Mouse (Mus musculus) MEL (cell line): ENCODE results near the gene A930009A15Rik. TPM values are rescaled to one million over a fixed set of nuclear protein-coding genes. Genes with fewer than 3 reads are reported as not detected.

Experiments
- DNase-seq: peaks from one replicate; pipeline ENCODE4 v3.0.0; 2011; ENCODE audit warnings: low read depth, low spot score
- H3K27ac ChIP-seq: 2 replicates; pipeline ENCODE4 v1.5.1; 2012; ENCODE audit warnings: low read depth, mild to moderate bottlenecking, control low read depth, low read length, moderate library complexity; ENCODE audit not compliant: control insufficient read depth
- H3K27me3 ChIP-seq, 2 experiments: fragments of 150-350 bp in 1 of 2; sonication (generic) in 1 of 2; 2 replicates each; pipeline ENCODE4 v1.6.1; 2012; ENCODE audit warnings: low read length in 2 of 2, mild to moderate bottlenecking in 2 of 2, improper control_type of control experiment in 1 of 2, moderate library complexity in 1 of 2; ENCODE audit not compliant: insufficient read depth in 2 of 2, control insufficient read depth in 1 of 2
- H3K36me3 ChIP-seq, 2 experiments: 2 replicates each; pipeline ENCODE4 v1.6.1; 2012 to 2014; ENCODE audit warnings: low read length in 2 of 2, improper control_type of control experiment in 1 of 2, inconsistent platforms in 1 of 2, mild to moderate bottlenecking in 1 of 2; ENCODE audit not compliant: insufficient read depth in 2 of 2, control insufficient read depth in 1 of 2
- H3K4me1 ChIP-seq, 2 experiments: fragments of 150-350 bp in 1 of 2; sonication (generic) in 1 of 2; 2 replicates each; pipeline ENCODE4 v1.6.1; 2012; ENCODE audit warnings: low read length in 2 of 2, improper control_type of control experiment in 1 of 2, mild to moderate bottlenecking in 1 of 2; ENCODE audit not compliant: insufficient read depth in 2 of 2, control insufficient read depth in 1 of 2
- H3K4me3 ChIP-seq, 2 experiments: fragments of 150-350 bp in 1 of 2; sonication (generic) in 1 of 2; 2 replicates each; pipeline ENCODE4 v1.5.1; 2012; ENCODE audit warnings: low read depth in 2 of 2, low read length in 2 of 2, mild to moderate bottlenecking in 2 of 2, moderate library complexity in 2 of 2, control low read depth in 1 of 2, improper control_type of control experiment in 1 of 2; ENCODE audit not compliant: control insufficient read depth in 1 of 2, insufficient read depth in 1 of 2
- H3K79me2 ChIP-seq: 2 replicates; pipeline ENCODE4 v1.6.1; 2012; ENCODE audit warnings: mild to moderate bottlenecking, low read length, moderate library complexity; ENCODE audit not compliant: control insufficient read depth, poor library complexity, insufficient read depth
- H3K9ac ChIP-seq: 2 replicates; pipeline ENCODE4 v1.6.1; 2012; ENCODE audit warnings: low read depth, mild to moderate bottlenecking, control low read depth, low read length, moderate library complexity; ENCODE audit not compliant: control insufficient read depth, poor library complexity, severe bottlenecking
- H3K9me3 ChIP-seq: fragments of 150-350 bp; sonication (generic); replicated peaks from 2 replicates; pipeline ENCODE4 v1.6.1; 2012; ENCODE audit warnings: mild to moderate bottlenecking, low read length, improper control_type of control experiment, moderate library complexity; ENCODE audit not compliant: insufficient read depth
- BHLHE40 ChIP-seq: IDR thresholded peaks from 2 replicates; pipeline ENCODE4 v1.6.1; 2012; ENCODE audit warnings: low read depth, mild to moderate bottlenecking, inconsistent platforms, low read length, improper control_type of control experiment, borderline replicate concordance
- CHD1 ChIP-seq: IDR thresholded peaks from 2 replicates; pipeline ENCODE4 v1.6.1; 2012; ENCODE audit warnings: low read depth, mild to moderate bottlenecking, inconsistent platforms, low read length, improper control_type of control experiment
- ELF1 ChIP-seq: IDR thresholded peaks from 2 replicates; pipeline ENCODE4 v1.6.1; 2014; ENCODE audit warnings: low read depth, mild to moderate bottlenecking, inconsistent platforms, low read length, improper control_type of control experiment, moderate library complexity
- EP300 ChIP-seq, 2 experiments: IDR thresholded peaks; 2 replicates each; pipeline ENCODE4 v1.6.1; 2011; ENCODE audit warnings: improper control_type of control experiment in 2 of 2, low read length in 2 of 2, low read depth in 1 of 2, mild to moderate bottlenecking in 1 of 2
- ETS1 ChIP-seq: IDR thresholded peaks from 2 replicates; pipeline ENCODE4 v1.6.1; 2012; ENCODE audit warnings: low read depth, mild to moderate bottlenecking, inconsistent platforms, low read length, improper control_type of control experiment, moderate library complexity
- GABPA ChIP-seq: IDR thresholded peaks from 2 replicates; pipeline ENCODE4 v1.6.1; 2012; ENCODE audit warnings: low read depth, mild to moderate bottlenecking, inconsistent platforms, low read length, improper control_type of control experiment, moderate library complexity
- GATA1 ChIP-seq: IDR thresholded peaks from 2 replicates; pipeline ENCODE4 v1.6.1; 2011; ENCODE audit warnings: low read depth, low read length, improper control_type of control experiment
- JUND ChIP-seq: IDR thresholded peaks from 2 replicates; pipeline ENCODE4 v1.6.1; 2011; ENCODE audit warnings: low read depth, mild to moderate bottlenecking, improper control_type of control experiment, low read length
- MAFK ChIP-seq: IDR thresholded peaks from 2 replicates; pipeline ENCODE4 v1.6.1; 2011; ENCODE audit warnings: low read depth, mild to moderate bottlenecking, low read length, improper control_type of control experiment, borderline replicate concordance
- MEF2A ChIP-seq: IDR thresholded peaks from 2 replicates; pipeline ENCODE4 v1.6.1; 2014; ENCODE audit warnings: low read depth, mild to moderate bottlenecking, inconsistent platforms, low read length, improper control_type of control experiment; ENCODE audit not compliant: poor library complexity, insufficient replicate concordance, severe bottlenecking; ENCODE audit errors: extremely low read depth
- MYC ChIP-seq: IDR thresholded peaks from 2 replicates; pipeline ENCODE4 v1.6.1; 2011; ENCODE audit warnings: low read depth, mild to moderate bottlenecking, low read length, improper control_type of control experiment, moderate library complexity
- NELFE ChIP-seq: IDR thresholded peaks from 2 replicates; pipeline ENCODE4 v1.6.1; 2011; ENCODE audit warnings: low read depth, low read length, improper control_type of control experiment
- NRF1 ChIP-seq: IDR thresholded peaks from 2 replicates; pipeline ENCODE4 v1.6.1; 2014; ENCODE audit warnings: low read depth, mild to moderate bottlenecking, inconsistent platforms, low read length, improper control_type of control experiment, moderate library complexity; ENCODE audit not compliant: poor library complexity, insufficient read depth, severe bottlenecking
- POLR2A ChIP-seq, 2 experiments: IDR thresholded peaks; 2 replicates each; pipeline ENCODE4 v1.6.1; 2011 to 2012; ENCODE audit warnings: low read length in 2 of 2, mild to moderate bottlenecking in 2 of 2, control low read depth in 1 of 2, improper control_type of control experiment in 1 of 2, low read depth in 1 of 2, moderate library complexity in 1 of 2; ENCODE audit not compliant: control insufficient read depth in 1 of 2, insufficient read depth in 1 of 2, poor library complexity in 1 of 2
- POLR2AphosphoS2 ChIP-seq: IDR thresholded peaks from 2 replicates; pipeline ENCODE4 v1.6.1; 2011; ENCODE audit warnings: low read length, improper control_type of control experiment
- POLR2AphosphoS5 ChIP-seq: IDR thresholded peaks from 2 replicates; pipeline ENCODE4 v1.6.1; 2012; ENCODE audit warnings: low read depth, borderline replicate concordance, mild to moderate bottlenecking, inconsistent platforms, low read length, moderate library complexity, mixed read lengths
- RAD21 ChIP-seq: IDR thresholded peaks from 2 replicates; pipeline ENCODE4 v1.6.1; 2011; ENCODE audit warnings: mild to moderate bottlenecking, low read depth, low read length, improper control_type of control experiment
- TAL1 ChIP-seq: IDR thresholded peaks from 2 replicates; pipeline ENCODE4 v1.6.1; 2012; ENCODE audit warnings: mild to moderate bottlenecking, inconsistent platforms, low read length, moderate library complexity, mixed read lengths
- TBP ChIP-seq: IDR thresholded peaks from 2 replicates; pipeline ENCODE4 v1.8.0; 2011; ENCODE audit warnings: low read depth, low read length, improper control_type of control experiment
- TCF12 ChIP-seq: IDR thresholded peaks from 2 replicates; pipeline ENCODE4 v1.6.1; 2014; ENCODE audit warnings: low read depth, mild to moderate bottlenecking, inconsistent platforms, low read length, improper control_type of control experiment, moderate library complexity
- polyA plus RNA-seq, 2 experiments: library from polyadenylated mRNA; stranded (reverse) in 1 of 2; unstranded in 1 of 2; fragments of >175 nt in 1 of 2; fragments of >200 nt in 1 of 2; gene quantifications; 2 replicates each; pipeline versions ENCODE4 v1.2.1 to v1.2.4; 2012; ENCODE audit warnings: low replicate concordance in 2 of 2, low read depth in 1 of 2; ENCODE audit not compliant: insufficient read length in 2 of 2, insufficient read depth in 1 of 2, missing spikeins in 1 of 2
- total RNA-seq: library from RNA; depleted of rRNA; stranded (reverse); fragments of 300-350 nt; gene quantifications from 2 replicates; pipeline ENCODE4 v1.2.3, GENCODE M21; 2012

Gene A930009A15Rik
- total and polyA plus RNA-seq, 3 experiments: 0.15 TPM; not detected in 2

DNA sequence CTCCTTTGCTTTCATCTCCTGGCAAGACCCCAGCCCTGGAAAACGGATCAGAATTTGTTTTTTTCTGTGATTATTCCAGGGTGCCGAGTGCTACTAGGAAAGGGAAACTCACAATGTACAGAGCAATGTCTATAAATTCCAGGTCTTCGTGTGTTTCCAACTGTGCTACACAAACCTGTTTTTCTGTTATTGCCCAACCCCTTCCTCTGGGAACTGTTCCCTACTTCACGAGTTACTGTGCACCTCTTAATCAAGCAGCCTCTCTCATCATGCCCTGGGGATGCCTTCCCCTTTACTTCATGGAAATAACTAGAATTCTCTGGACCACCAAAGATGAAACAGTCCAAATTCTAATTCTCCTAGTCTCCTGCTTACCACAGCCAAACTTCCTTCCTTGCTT is 40.9 kb upstream of the A930009A15Rik start:
- Histone ChIP-seq H3K36me3 (no peaks in the 10 kb centered on the region), H3K79me2 (no peaks in the 10 kb centered on the region), H3K9ac (no peak overlapping the region), H3K27me3 (no peaks in the 10 kb centered on the region), H3K27ac (no peak overlapping the region), H3K4me1 (no peaks in the 10 kb centered on the region), H3K4me3 (no peak overlapping the region), H3K9me3 (no peaks in the 10 kb centered on the region)
- DNase-seq: no peak
- no peak for TF ChIP-seq TCF12
- no peak for TF ChIP-seq EP300 (IDR thresholded peaks at IDR 0.05; ENCODE audit: low read depth in 1 of 2, low read length in 2 of 2)
- no peak for TF ChIP-seq POLR2AphosphoS2
- no peak for TF ChIP-seq CHD1
- TF ChIP-seq MYC: no peak

DNA sequence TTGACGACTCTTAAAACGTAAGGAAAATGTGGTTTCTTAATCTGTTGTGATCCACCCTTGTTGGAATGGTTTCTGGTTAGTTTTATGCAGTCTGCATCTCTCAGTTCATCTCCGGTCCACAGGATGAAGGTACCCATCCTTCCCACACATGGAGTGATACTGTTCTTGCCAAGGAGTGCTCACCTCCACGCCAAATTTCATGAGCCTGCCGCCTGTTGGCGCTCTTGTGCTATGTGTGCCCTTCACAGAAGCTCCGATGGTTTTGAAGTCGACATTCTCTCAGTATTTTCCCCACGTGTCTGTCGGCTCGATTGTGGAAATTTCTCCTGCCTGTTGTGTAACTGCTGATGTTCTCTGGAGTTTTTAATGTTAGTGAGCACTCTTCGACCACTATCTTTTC is 40.0 kb upstream of the A930009A15Rik start:
- no peak overlapping the region for H3K27ac ChIP-seq
- DNase-seq: no peak
- no peak overlapping the region for H3K9ac ChIP-seq
- H3K27me3 ChIP-seq: no peaks in the 10 kb centered on the region
- H3K79me2 ChIP-seq: no peaks in the 10 kb centered on the region
- H3K4me3 ChIP-seq: no peak overlapping the region
- no peaks in the 10 kb centered on the region for H3K9me3 ChIP-seq
- TF ChIP-seq GABPA (no peak), NELFE (no peak), NRF1 (no peak), JUND (no peak), ELF1 (no peak), BHLHE40 (no peak), MAFK (no peak), TAL1 (no peak), POLR2A (IDR thresholded peaks at IDR 0.05; ENCODE audit: control insufficient read depth in 1 of 2, insufficient read depth in 1 of 2, low read depth in 1 of 2, low read length in 2 of 2, poor library complexity in 1 of 2) (no peak), TCF12 (no peak), POLR2AphosphoS5 (no peak), ETS1 (no peak), GATA1 (no peak), RAD21 (no peak), TBP (no peak), MEF2A (no peak)
- no peaks in the 10 kb centered on the region for H3K4me1 ChIP-seq
- no peaks in the 10 kb centered on the region for H3K36me3 ChIP-seq
